Mouse (Mus musculus): ENCODE measurements around the gene Cyp2c23. TPM values are rescaled to one million over a fixed set of nuclear protein-coding genes. Genes with fewer than 3 reads are reported as not detected.

The Cyp2c23 gene
- total RNA-seq, 1 experiment = 0.31 TPM

GRCm38 (mm10) chr19:43980711-43981110 lies 48.3 kb downstream of the Cyp2c23 start:
- Histone ChIP-seq H3K4me3 (ENCODE audit: insufficient read depth in 1 of 2, low read depth in 1 of 2, low read length in 2 of 2, poor library complexity in 1 of 2, severe bottlenecking in 1 of 2) (peak overlapping the region in 1 of 2 experiments; percentile 30; a peak in 1 of 4 replicates), H3K27ac (ENCODE audit: insufficient read depth, low read depth, low read length, poor library complexity, severe bottlenecking) (no peak overlapping the region), H3K9ac (ENCODE audit: insufficient read depth, low read depth, low read length, poor library complexity, severe bottlenecking) (no peak overlapping the region), H3K4me1 (ENCODE audit: control insufficient read depth in 2 of 2, insufficient read depth in 2 of 2, low read length in 2 of 2, poor library complexity in 1 of 2) (peaks cover 6 to 7% of the 10 kb centered on the region in 2 experiments; a peak in 3 of 4 replicates), H3K9me3 (ENCODE audit: control insufficient read depth, insufficient read depth, low read depth, low read length) (no peaks in the 10 kb centered on the region), H3K36me3 (ENCODE audit: control insufficient read depth, insufficient read depth, low read length, poor library complexity, severe bottlenecking) (no peaks in the 10 kb centered on the region)
- in situ Hi-C loops (cut with MboI; ENCODE audit: low sequenced_read_pairs in 2 of 2, unreplicated experiment in 2 of 2) = no loop called here
- TF ChIP-seq HCFC1 (IDR thresholded peaks at IDR 0.05; ENCODE audit: borderline replicate concordance, insufficient read depth, low read length) (no peak), ZNF384 (IDR thresholded peaks at IDR 0.05; ENCODE audit: low read depth, low read length) (no peak), CHD2 (IDR thresholded peaks at IDR 0.05; ENCODE audit: low read depth, low read length) (no peak), MAFK (IDR thresholded peaks at IDR 0.05; ENCODE audit: insufficient read depth, low read depth, low read length) (no peak)
- DNase-seq (ENCODE audit: low read depth, low spot score) = no peak

- Histone ChIP-seq H3K4me3 (ENCODE audit: insufficient read depth in 1 of 2, low read depth in 1 of 2, low read length in 2 of 2, poor library complexity in 1 of 2, severe bottlenecking in 1 of 2) (no peak overlapping the region), H3K4me1 (ENCODE audit: control insufficient read depth in 2 of 2, insufficient read depth in 2 of 2, low read length in 2 of 2, poor library complexity in 1 of 2) (peaks cover 4 to 6% of the 10 kb centered on the region in 2 experiments; a peak in 3 of 4 replicates), H3K27ac (ENCODE audit: insufficient read depth, low read depth, low read length, poor library complexity, severe bottlenecking) (no peak overlapping the region), H3K9ac (ENCODE audit: insufficient read depth, low read depth, low read length, poor library complexity, severe bottlenecking) (no peak overlapping the region), H3K9me3 (ENCODE audit: control insufficient read depth, insufficient read depth, low read depth, low read length) (no peaks in the 10 kb centered on the region), H3K36me3 (ENCODE audit: control insufficient read depth, insufficient read depth, low read length, poor library complexity, severe bottlenecking) (no peaks in the 10 kb centered on the region)
- TF ChIP-seq HCFC1 (IDR thresholded peaks at IDR 0.05; ENCODE audit: borderline replicate concordance, insufficient read depth, low read length) (no peak), ZC3H11A (IDR thresholded peaks at IDR 0.05; ENCODE audit: borderline replicate concordance, low read depth, low read length) (no peak), CHD2 (IDR thresholded peaks at IDR 0.05; ENCODE audit: low read depth, low read length) (no peak), ZNF384 (IDR thresholded peaks at IDR 0.05; ENCODE audit: low read depth, low read length) (no peak), MAFK (IDR thresholded peaks at IDR 0.05; ENCODE audit: insufficient read depth, low read depth, low read length) (no peak)
- DNase-seq (ENCODE audit: low read depth, low spot score) = no peak
- in situ Hi-C loops (cut with MboI; ENCODE audit: low sequenced_read_pairs in 2 of 2, unreplicated experiment in 2 of 2) = no loop called here
These were observed 51.2 kb downstream of the Cyp2c23 start for GRCm38 (mm10) chr19:43977799-43978198.

DNA sequence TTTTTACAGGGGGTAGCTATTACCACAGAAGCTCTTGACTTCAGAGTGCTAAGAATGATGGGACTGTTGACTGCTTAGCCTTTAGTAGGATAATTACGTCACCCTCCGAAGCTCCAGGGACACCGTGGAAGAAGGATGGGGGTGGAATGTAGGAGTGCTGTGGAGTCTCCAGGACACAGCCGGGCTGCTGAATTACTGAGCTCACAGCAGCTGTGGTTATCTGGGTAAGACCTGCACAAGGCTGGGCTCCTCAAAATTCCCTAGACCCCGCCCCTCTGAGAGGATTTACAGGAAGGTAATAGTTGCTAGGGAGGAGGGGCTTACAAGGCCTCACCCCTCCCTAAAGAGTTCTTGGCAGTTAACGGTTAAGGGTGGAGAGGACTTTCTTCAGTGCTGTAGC lies 52.3 kb downstream of the Cyp2c23 start:
- in situ Hi-C loops (cut with MboI; ENCODE audit: low sequenced_read_pairs in 2 of 2, unreplicated experiment in 2 of 2) = no loop called here
- Histone ChIP-seq H3K4me1 (ENCODE audit: control insufficient read depth in 2 of 2, insufficient read depth in 2 of 2, low read length in 2 of 2, poor library complexity in 1 of 2) (peaks cover 4 to 6% of the 10 kb centered on the region in 2 experiments; a peak in 3 of 4 replicates), H3K27ac (ENCODE audit: insufficient read depth, low read depth, low read length, poor library complexity, severe bottlenecking) (no peak overlapping the region), H3K9ac (ENCODE audit: insufficient read depth, low read depth, low read length, poor library complexity, severe bottlenecking) (no peak overlapping the region), H3K9me3 (ENCODE audit: control insufficient read depth, insufficient read depth, low read depth, low read length) (no peaks in the 10 kb centered on the region), H3K36me3 (ENCODE audit: control insufficient read depth, insufficient read depth, low read length, poor library complexity, severe bottlenecking) (no peaks in the 10 kb centered on the region), H3K4me3 (ENCODE audit: insufficient read depth in 1 of 2, low read depth in 1 of 2, low read length in 2 of 2, poor library complexity in 1 of 2, severe bottlenecking in 1 of 2) (peak overlapping the region in 1 of 2 experiments; percentile 48; a peak in 2 of 4 replicates)
- TF ChIP-seq ZC3H11A (IDR thresholded peaks at IDR 0.05; ENCODE audit: borderline replicate concordance, low read depth, low read length) (no peak), HCFC1 (IDR thresholded peaks at IDR 0.05; ENCODE audit: borderline replicate concordance, insufficient read depth, low read length) (no peak), MAFK (IDR thresholded peaks at IDR 0.05; ENCODE audit: insufficient read depth, low read depth, low read length) (no peak), ZNF384 (IDR thresholded peaks at IDR 0.05; ENCODE audit: low read depth, low read length) (no peak), CHD2 (IDR thresholded peaks at IDR 0.05; ENCODE audit: low read depth, low read length) (no peak)
- peak; percentile 33 for DNase-seq (ENCODE audit: low read depth, low spot score)

GRCm38 (mm10) chr19:43974221-43974620 lies 54.8 kb downstream of the Cyp2c23 start:
- DNase-seq (ENCODE audit: low read depth, low spot score) = no peak
- peaks cover 6% of the 10 kb centered on the region in 2 experiments; a peak in 3 of 4 replicates for H3K4me1 ChIP-seq (ENCODE audit: control insufficient read depth in 2 of 2, insufficient read depth in 2 of 2, low read length in 2 of 2, poor library complexity in 1 of 2)
- H3K9ac ChIP-seq (ENCODE audit: insufficient read depth, low read depth, low read length, poor library complexity, severe bottlenecking) = no peak overlapping the region
- TF ChIP-seq MAFK (IDR thresholded peaks at IDR 0.05; ENCODE audit: insufficient read depth, low read depth, low read length) = no peak
- no peak for TF ChIP-seq CHD2 (IDR thresholded peaks at IDR 0.05; ENCODE audit: low read depth, low read length)
- no peak for TF ChIP-seq HCFC1 (IDR thresholded peaks at IDR 0.05; ENCODE audit: borderline replicate concordance, insufficient read depth, low read length)
- no peak for TF ChIP-seq ZC3H11A (IDR thresholded peaks at IDR 0.05; ENCODE audit: borderline replicate concordance, low read depth, low read length)
- in situ Hi-C loops (cut with MboI; ENCODE audit: low sequenced_read_pairs in 2 of 2, unreplicated experiment in 2 of 2) = no loop called here
- no peaks in the 10 kb centered on the region for H3K36me3 ChIP-seq (ENCODE audit: control insufficient read depth, insufficient read depth, low read length, poor library complexity, severe bottlenecking)
- no peak overlapping the region for H3K27ac ChIP-seq (ENCODE audit: insufficient read depth, low read depth, low read length, poor library complexity, severe bottlenecking)
- H3K4me3 ChIP-seq (ENCODE audit: insufficient read depth in 1 of 2, low read depth in 1 of 2, low read length in 2 of 2, poor library complexity in 1 of 2, severe bottlenecking in 1 of 2) = no peak overlapping the region
- H3K9me3 ChIP-seq (ENCODE audit: control insufficient read depth, insufficient read depth, low read depth, low read length) = no peaks in the 10 kb centered on the region

DNA sequence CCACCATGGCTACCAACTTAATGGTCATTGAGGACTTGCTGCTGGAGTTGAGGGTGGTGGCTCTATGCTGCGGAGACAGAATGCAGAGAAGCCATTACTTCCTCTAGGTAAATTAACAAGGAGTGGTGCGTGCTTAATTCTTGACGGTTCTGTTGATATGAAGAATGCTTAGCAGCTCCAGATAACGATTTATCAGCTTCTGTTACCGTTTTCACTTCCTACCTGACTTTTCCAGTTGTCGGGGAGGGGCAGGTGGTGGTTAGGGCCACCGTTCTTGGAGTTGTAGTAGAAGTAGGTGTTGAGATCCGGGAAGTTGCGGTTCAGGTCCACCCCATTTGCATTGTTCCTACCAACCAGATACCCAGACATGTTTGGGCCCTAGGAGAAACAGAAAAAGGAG lies 55.3 kb downstream of the Cyp2c23 start:
- no peaks in the 10 kb centered on the region for H3K36me3 ChIP-seq (ENCODE audit: control insufficient read depth, insufficient read depth, low read length, poor library complexity, severe bottlenecking)
- H3K9ac ChIP-seq (ENCODE audit: insufficient read depth, low read depth, low read length, poor library complexity, severe bottlenecking) = no peak overlapping the region
- DNase-seq (ENCODE audit: low read depth, low spot score) = no peak
- peaks cover 6% of the 10 kb centered on the region in 2 experiments; a peak in 3 of 4 replicates for H3K4me1 ChIP-seq (ENCODE audit: control insufficient read depth in 2 of 2, insufficient read depth in 2 of 2, low read length in 2 of 2, poor library complexity in 1 of 2)
- no peaks in the 10 kb centered on the region for H3K9me3 ChIP-seq (ENCODE audit: control insufficient read depth, insufficient read depth, low read depth, low read length)
- in situ Hi-C loops (cut with MboI; ENCODE audit: low sequenced_read_pairs in 2 of 2, unreplicated experiment in 2 of 2) = no loop called here
- H3K27ac ChIP-seq (ENCODE audit: insufficient read depth, low read depth, low read length, poor library complexity, severe bottlenecking) = no peak overlapping the region
- TF ChIP-seq CHD2 (IDR thresholded peaks at IDR 0.05; ENCODE audit: low read depth, low read length) (no peak), HCFC1 (IDR thresholded peaks at IDR 0.05; ENCODE audit: borderline replicate concordance, insufficient read depth, low read length) (no peak), MAFK (IDR thresholded peaks at IDR 0.05; ENCODE audit: insufficient read depth, low read depth, low read length) (no peak), ZC3H11A (IDR thresholded peaks at IDR 0.05; ENCODE audit: borderline replicate concordance, low read depth, low read length) (no peak), ZNF384 (IDR thresholded peaks at IDR 0.05; ENCODE audit: low read depth, low read length) (no peak)
- H3K4me3 ChIP-seq (ENCODE audit: insufficient read depth in 1 of 2, low read depth in 1 of 2, low read length in 2 of 2, poor library complexity in 1 of 2, severe bottlenecking in 1 of 2) = no peak overlapping the region
